In genomic region chr13:102690184-102690583, GRCm38 (mm10) we compare ENCODE assay signal across 20 mouse cellular contexts.
"Had no signal": no experiment of that assay in that cellular context is flagged by ENCODE, and none has a peak within 500 bp of the region (broad histone marks: within the 10 kb centered on the region; RNA-seq: fewer than 3 reads in every experiment).

No protein-coding gene starts in this region.

- H3K27me3 ChIP-seq: kidney, embryonic 15.5 days; limb, embryonic 13.5 days; midbrain, embryonic 12.5 days; midbrain, embryonic 15.5 days; neural tube, embryonic 12.5 days; neural tube, embryonic 15.5 days; stomach, embryonic 15.5 days had no signal

- H3K4me3 ChIP-seq: kidney, embryonic 15.5 days; limb, embryonic 10.5 days; limb, embryonic 13.5 days; midbrain, embryonic 12.5 days; midbrain, embryonic 15.5 days; neural tube, embryonic 12.5 days; neural tube, embryonic 15.5 days; stomach, embryonic 15.5 days had no signal

- H3K4me1 ChIP-seq: limb, embryonic 13.5 days; neural tube, embryonic 12.5 days; neural tube, embryonic 15.5 days; stomach, embryonic 15.5 days had no signal

- H3K27ac ChIP-seq: kidney, embryonic 15.5 days; limb, embryonic 10.5 days; limb, embryonic 13.5 days; liver, embryonic 14.5 days; midbrain, embryonic 12.5 days; midbrain, embryonic 15.5 days; neural tube, embryonic 12.5 days; neural tube, embryonic 15.5 days; stomach, embryonic 15.5 days had no signal

- H3K9me3 ChIP-seq: kidney, embryonic 15.5 days; limb, embryonic 10.5 days; limb, embryonic 13.5 days; midbrain, embryonic 12.5 days; midbrain, embryonic 15.5 days; neural tube, embryonic 12.5 days; neural tube, embryonic 15.5 days; stomach, embryonic 15.5 days had no signal

- DNase-seq: kidney, adult 11 months; kidney, adult 8-10 months; kidney, postnatal 10 days; kidney, postnatal 4 days; lung, adult 2 months; lung, postnatal 14 days; lung, postnatal 4 days; right cerebral cortex, adult 18-20 months; right cerebral cortex, postnatal 14 days; right cerebral cortex, postnatal 4 days; thymus, postnatal 36 days had no signal

- H3K9ac ChIP-seq: kidney, embryonic 15.5 days; limb, embryonic 13.5 days; liver, embryonic 14.5 days; midbrain, embryonic 12.5 days; midbrain, embryonic 15.5 days; neural tube, embryonic 12.5 days; neural tube, embryonic 15.5 days; stomach, embryonic 15.5 days had no signal

- H3K36me3 ChIP-seq: kidney, embryonic 15.5 days; limb, embryonic 10.5 days; limb, embryonic 13.5 days; midbrain, embryonic 12.5 days; midbrain, embryonic 15.5 days; neural tube, embryonic 12.5 days; neural tube, embryonic 15.5 days; stomach, embryonic 15.5 days had no signal
